Comparison of ENCODE assay signal across 23 mouse cellular contexts in the genomic region with DNA sequence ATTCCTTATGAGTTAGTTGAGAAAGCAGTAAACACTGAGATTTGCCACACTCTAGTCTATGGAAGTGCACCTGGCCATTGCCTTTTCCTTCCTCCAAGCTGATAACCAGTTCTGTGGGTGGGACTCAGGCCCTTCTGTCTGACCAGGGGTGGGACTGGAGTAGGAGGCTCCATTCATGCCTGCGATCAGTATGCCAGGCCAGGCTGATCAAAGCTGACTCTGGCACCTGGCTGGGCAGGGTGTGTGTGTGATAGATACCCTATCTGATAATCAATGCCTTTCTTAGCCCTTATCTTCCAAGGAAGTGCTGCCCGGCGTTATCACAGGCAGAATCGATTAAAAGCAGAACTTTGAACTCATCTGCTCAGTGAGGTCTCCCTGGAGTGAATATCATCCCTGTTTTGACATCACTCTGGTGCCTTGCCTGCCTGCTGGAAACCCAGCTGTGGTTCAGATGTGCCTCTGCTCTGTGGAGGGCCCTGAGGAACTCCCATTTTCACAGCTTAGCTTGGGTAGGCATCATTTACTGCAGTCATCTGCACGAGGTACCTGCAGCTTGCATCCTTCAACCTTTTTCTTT.
DNase-seq lines count a peak whose midpoint lies in the region; ATAC-seq lines count a peak whose summit lies in the region.
"Had no signal": no experiment of that assay in that cellular context is flagged by ENCODE, and none has a peak within 500 bp of the region (broad histone marks: within the 10 kb centered on the region; RNA-seq: fewer than 3 reads in every experiment).

No protein-coding gene starts in this region.

- H3K36me3 ChIP-seq in megakaryocyte, embryonic 14.5 days (replicated peaks; ENCODE audit: low read length): no peaks in the 10 kb centered on the region
- H3K36me3 ChIP-seq in intestine, embryonic 15.5 days: no peaks in the 10 kb centered on the region
- no peaks in the 10 kb centered on the region for H3K36me3 ChIP-seq in stomach, embryonic 15.5 days
- H3K36me3 ChIP-seq: forebrain, embryonic 10.5 days; heart, embryonic 10.5 days; heart, embryonic 13.5 days had no signal

- H3K9ac ChIP-seq in intestine, embryonic 15.5 days: no peak overlapping the region
- no peak overlapping the region for H3K9ac ChIP-seq in stomach, embryonic 15.5 days
- H3K9ac ChIP-seq: forebrain, embryonic 13.5 days; heart, embryonic 13.5 days; hindbrain, embryonic 14.5 days had no signal

- H3K27me3 ChIP-seq in megakaryocyte, embryonic 14.5 days (replicated peaks): no peaks in the 10 kb centered on the region
- no peaks in the 10 kb centered on the region for H3K27me3 ChIP-seq in intestine, embryonic 15.5 days (replicated peaks)
- no peaks in the 10 kb centered on the region for H3K27me3 ChIP-seq in stomach, embryonic 15.5 days (replicated peaks)
- H3K27me3 ChIP-seq: forebrain, embryonic 13.5 days; heart, embryonic 13.5 days had no signal

- H3K4me1 ChIP-seq in megakaryocyte, embryonic 14.5 days: no peaks in the 10 kb centered on the region
- H3K4me1 ChIP-seq in intestine, embryonic 15.5 days (replicated peaks): 0 out of 2 replicates have a peak, but pooled peaks cover 4% of the 10 kb centered on the region
- no peaks in the 10 kb centered on the region for H3K4me1 ChIP-seq in stomach, embryonic 15.5 days
- H3K4me1 ChIP-seq: forebrain, embryonic 10.5 days; forebrain, embryonic 13.5 days; heart, embryonic 10.5 days; heart, embryonic 13.5 days had no signal

- H3K9me3 ChIP-seq in megakaryocyte, embryonic 14.5 days: peaks cover 43% of the 10 kb centered on the region
- H3K9me3 ChIP-seq in intestine, embryonic 15.5 days: no peaks in the 10 kb centered on the region
- no peaks in the 10 kb centered on the region for H3K9me3 ChIP-seq in stomach, embryonic 15.5 days
- H3K9me3 ChIP-seq: forebrain, embryonic 10.5 days; forebrain, embryonic 13.5 days; heart, embryonic 10.5 days; heart, embryonic 13.5 days had no signal

- H3K4me3 ChIP-seq in megakaryocyte, embryonic 14.5 days (replicated peaks): peak overlapping the region; percentile 53
- H3K4me3 ChIP-seq in intestine, embryonic 15.5 days (replicated peaks): no peak overlapping the region
- H3K4me3 ChIP-seq in stomach, embryonic 15.5 days (replicated peaks): no peak overlapping the region
- H3K4me3 ChIP-seq: forebrain, embryonic 10.5 days; forebrain, embryonic 13.5 days; heart, embryonic 10.5 days; heart, embryonic 13.5 days had no signal

- H3K27ac ChIP-seq in intestine, embryonic 15.5 days: no peak overlapping the region
- H3K27ac ChIP-seq in stomach, embryonic 15.5 days: no peak overlapping the region
- H3K27ac ChIP-seq: forebrain, embryonic 10.5 days; forebrain, embryonic 13.5 days; heart, embryonic 10.5 days; heart, embryonic 13.5 days; hindbrain, embryonic 14.5 days; hindbrain, postnatal 0 days had no signal

- DNase-seq in B cell, adult 2 months: no peak
- no peak for DNase-seq in right cerebral cortex, adult 18-20 months
- DNase-seq: adrenal gland, adult 8-10 months; adrenal gland, postnatal 25 days; cerebellum, adult 18-20 months; cerebellum, adult 9-10 months; cerebellum, postnatal 14 days; gastrocnemius, postnatal 10 days; gastrocnemius, postnatal 36 days; heart, postnatal 14 days; heart, postnatal 4 days had no signal

- H3K4me2 ChIP-seq in intestine, embryonic 15.5 days (replicated peaks): no peak overlapping the region
- no peak overlapping the region for H3K4me2 ChIP-seq in stomach, embryonic 15.5 days
- H3K4me2 ChIP-seq: forebrain, embryonic 13.5 days; heart, embryonic 13.5 days; hindbrain, embryonic 14.5 days had no signal

- 52% methylated on average over 5 of the region's 5 CpGs for WGBS in intestine, embryonic 15.5 days
- WGBS in stomach, embryonic 15.5 days: 47% methylated on average over 5 of the region's 5 CpGs

- ATAC-seq in megakaryocyte, adult 5-6 weeks (ENCODE audit: poor library complexity, severe bottlenecking): no peak
- ATAC-seq in intestine, embryonic 15.5 days: peak; percentile 87
- ATAC-seq in stomach, embryonic 15.5 days (ENCODE audit: insufficient read depth, low FRiP score, low read depth): 0 out of 2 replicates have a peak, but pooled peaks have one; percentile 31
- ATAC-seq: activated CD4-positive, CD25-positive, alpha-beta regulatory T cell, adult 4 months; forebrain, embryonic 13.5 days; forebrain, embryonic 16.5 days; hindbrain, postnatal 0 days had no signal
